Mouse (Mus musculus): Measurements from ENCODE around the gene Stpg3.

DNA sequence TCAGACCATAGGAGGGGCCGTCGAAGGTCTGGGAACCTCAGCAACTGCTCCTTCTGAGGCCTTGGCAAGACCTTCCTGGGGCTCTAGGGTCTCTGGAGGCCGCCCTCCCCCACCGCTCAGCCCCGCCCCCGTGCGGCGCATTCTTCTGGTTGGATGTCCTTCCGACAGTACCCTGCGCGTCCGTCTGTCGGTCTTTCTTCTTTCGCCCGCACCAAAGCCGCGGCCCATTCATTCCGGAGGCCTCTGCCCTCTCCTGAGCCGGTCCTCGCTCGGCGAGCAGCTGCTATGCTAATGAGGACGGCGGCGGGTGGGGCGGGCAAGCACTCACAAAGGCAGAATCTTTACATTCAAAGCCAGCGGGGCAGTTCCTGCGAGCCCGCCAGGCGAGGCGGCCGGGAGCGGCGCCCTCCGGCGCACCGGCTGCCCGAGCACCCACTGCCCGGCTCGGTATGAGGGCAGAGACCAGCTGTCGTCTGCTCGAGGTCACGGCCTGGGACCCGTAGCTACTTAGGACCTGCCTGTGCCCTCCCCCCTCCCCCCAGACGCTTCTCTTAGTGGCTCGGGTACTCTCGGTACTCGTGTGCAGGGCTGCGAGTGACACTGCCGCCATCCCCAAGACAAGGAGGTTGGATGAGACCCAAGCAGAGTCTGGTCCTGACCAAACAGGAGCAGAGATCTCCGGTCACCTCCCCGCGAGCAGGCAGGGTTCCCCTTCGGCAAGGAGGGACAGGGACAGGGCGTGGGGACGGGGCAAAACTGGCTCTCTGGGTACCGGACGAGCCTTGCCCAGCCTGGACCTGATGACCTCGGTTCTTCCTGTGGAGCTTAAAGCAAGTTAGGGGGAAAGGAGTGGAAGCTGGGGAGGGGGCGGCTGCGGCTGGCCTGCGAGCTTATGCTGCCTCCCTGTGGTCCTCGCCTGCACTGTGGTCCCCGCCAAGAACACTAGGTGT is 28.5 kb downstream of the Stpg3 start:
- TF ChIP-seq CTCF (IDR thresholded peaks at IDR 0.05; ENCODE audit: borderline replicate concordance, extremely low read depth, insufficient read depth, insufficient read length) (peak; percentile 87), POLR2A (IDR thresholded peaks at IDR 0.05; ENCODE audit: borderline replicate concordance, extremely low read depth, insufficient read depth, insufficient read length, poor library complexity, severe bottlenecking) (peak; percentile 94)
